Mouse (Mus musculus): Measurements from ENCODE around the gene Mtmr3.

- TF ChIP-seq CTCF (IDR thresholded peaks at IDR 0.05; ENCODE audit: insufficient read depth, low read length) = no peak
- no peak for TF ChIP-seq POLR2A (IDR thresholded peaks at IDR 0.05; ENCODE audit: borderline replicate concordance, extremely low read depth, low read depth, low read length)
Measured at GRCm38 (mm10) chr11:4578682-4579081, 16.0 kb downstream of the Mtmr3 start.

All from lung, adult 2 months (tissue).